Mouse (Mus musculus): ENCODE results near the gene Metap1d.

DNA sequence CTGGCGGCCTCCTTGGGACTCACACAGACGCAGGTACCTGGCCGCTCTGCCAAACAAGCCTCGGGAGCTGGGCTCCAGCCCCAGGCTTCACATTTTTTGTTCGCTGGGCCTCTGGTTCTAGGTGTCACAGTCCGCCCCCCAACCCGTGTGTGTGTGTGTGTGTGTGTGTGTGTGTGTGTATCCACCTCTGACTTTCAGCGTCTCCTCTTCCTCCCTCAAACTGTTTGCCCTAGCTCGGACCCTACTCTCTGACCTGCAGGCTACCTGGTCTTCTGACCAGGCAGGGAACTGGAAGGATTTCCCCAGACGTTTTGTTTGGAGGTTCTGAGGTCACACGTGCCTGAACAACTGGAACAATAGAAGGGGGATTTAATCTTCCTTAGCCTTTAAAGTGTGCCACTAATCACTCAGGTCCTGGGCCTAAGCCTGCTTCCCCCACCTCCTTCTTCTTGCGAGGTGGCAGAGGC, 78.1 kb downstream of the Metap1d start:
- TF ChIP-seq POLR2A (IDR thresholded peaks at IDR 0.05; ENCODE audit: insufficient read depth, low read depth, low read length) (no peak), CTCF (IDR thresholded peaks at IDR 0.05; ENCODE audit: insufficient read depth, low read depth, low read length) (no peak)

Measured in olfactory bulb, adult 2 months (tissue).